Comparison of ENCODE assay signal across 9 mouse cellular contexts in genomic region chr4:134469985-134470384, GRCm38 (mm10). TPM values are rescaled to one million over a fixed set of nuclear protein-coding genes. Genes with fewer than 3 reads are reported as not detected.
DNase-seq lines count a peak whose midpoint lies in the region; ATAC-seq lines count a peak whose summit lies in the region.
"Had no signal": no experiment of that assay in that cellular context is flagged by ENCODE, and none has a peak within 500 bp of the region (broad histone marks: within the 10 kb centered on the region; RNA-seq: fewer than 3 reads in every experiment).

No protein-coding gene starts in this region.

- DNase-seq in lung, postnatal 36 days = no peak
- DNase-seq in cerebellum, adult 11 months = no peak
- no peak for DNase-seq in right cerebral cortex, adult 2 months (ENCODE audit: low spot score in 2 of 2)
- DNase-seq: lung, adult 2 months; right cerebral cortex, postnatal 25 days had no signal

- H3K4me1 ChIP-seq in lung, embryonic 16.5 days (replicated peaks; ENCODE audit: control insufficient read depth, insufficient read depth, low read length) = peaks cover 10% of the 10 kb centered on the region
- peaks cover 61% of the 10 kb centered on the region for H3K4me1 ChIP-seq in forebrain, embryonic 15.5 days
- peaks cover 43% of the 10 kb centered on the region for H3K4me1 ChIP-seq in liver, embryonic 12.5 days
- peaks cover 5% of the 10 kb centered on the region for H3K4me1 ChIP-seq in stomach, embryonic 16.5 days (ENCODE audit: control insufficient read depth, insufficient read depth, low read length)

- peak overlapping the region; percentile 78 for H3K4me2 ChIP-seq in lung, embryonic 16.5 days (ENCODE audit: low read depth, low read length)
- H3K4me2 ChIP-seq in forebrain, embryonic 15.5 days (replicated peaks) = peak overlapping the region; percentile 83
- peak overlapping the region; percentile 99 for H3K4me2 ChIP-seq in liver, embryonic 12.5 days
- H3K4me2 ChIP-seq in stomach, embryonic 16.5 days (ENCODE audit: low read depth, low read length) = peak overlapping the region; percentile 98

- H3K36me3 ChIP-seq in lung, embryonic 16.5 days (ENCODE audit: control insufficient read depth, insufficient read depth, low read length) = peaks cover 31% of the 10 kb centered on the region
- H3K36me3 ChIP-seq in forebrain, embryonic 15.5 days = peaks cover 38% of the 10 kb centered on the region
- H3K36me3 ChIP-seq in liver, embryonic 12.5 days = peaks cover 47% of the 10 kb centered on the region
- peaks cover 15% of the 10 kb centered on the region for H3K36me3 ChIP-seq in stomach, embryonic 16.5 days (ENCODE audit: control insufficient read depth, insufficient read depth, low read length)

- H3K27me3 ChIP-seq in lung, embryonic 16.5 days (ENCODE audit: control insufficient read depth, insufficient read depth, low read depth, low read length) = no peaks in the 10 kb centered on the region
- no peaks in the 10 kb centered on the region for H3K27me3 ChIP-seq in forebrain, embryonic 15.5 days
- H3K27me3 ChIP-seq in liver, embryonic 12.5 days (replicated peaks) = peaks cover 10% of the 10 kb centered on the region; the same call in 1 of the 2 replicates
- no peaks in the 10 kb centered on the region for H3K27me3 ChIP-seq in stomach, embryonic 16.5 days (ENCODE audit: control insufficient read depth, insufficient read depth, low read length)

- H3K27ac ChIP-seq in lung, embryonic 16.5 days (ENCODE audit: low read length) = no peak overlapping the region
- H3K27ac ChIP-seq in forebrain, embryonic 15.5 days (replicated peaks) = peak overlapping the region; percentile 100
- no peak overlapping the region for H3K27ac ChIP-seq in liver, embryonic 12.5 days
- H3K27ac ChIP-seq in stomach, embryonic 16.5 days (ENCODE audit: low read length) = no peak overlapping the region

- WGBS in lung, embryonic 16.5 days = 53% methylated on average over 3 of the region's 3 CpGs
- WGBS in forebrain, embryonic 15.5 days = 13% methylated on average over 3 of the region's 3 CpGs
- 75% methylated on average over 3 of the region's 3 CpGs for WGBS in liver, embryonic 12.5 days (ENCODE audit: insufficient replicate concordance)
- 54% methylated on average over 3 of the region's 3 CpGs for WGBS in stomach, embryonic 16.5 days

- H3K9me3 ChIP-seq in lung, embryonic 16.5 days (ENCODE audit: control insufficient read depth, low read length) = 0 out of 2 replicates have a peak, but pooled peaks cover 2% of the 10 kb centered on the region
- no peaks in the 10 kb centered on the region for H3K9me3 ChIP-seq in forebrain, embryonic 15.5 days
- no peaks in the 10 kb centered on the region for H3K9me3 ChIP-seq in liver, embryonic 12.5 days (replicated peaks)
- H3K9me3 ChIP-seq in stomach, embryonic 16.5 days (replicated peaks; ENCODE audit: control insufficient read depth, low read length) = no peaks in the 10 kb centered on the region

- peak overlapping the region; percentile 54; the same call in 1 of the 2 replicates for H3K9ac ChIP-seq in lung, embryonic 16.5 days (ENCODE audit: low read length)
- H3K9ac ChIP-seq in forebrain, embryonic 15.5 days (replicated peaks) = peak overlapping the region; percentile 100
- peak overlapping the region; percentile 98; the same call in 1 of the 2 replicates for H3K9ac ChIP-seq in liver, embryonic 12.5 days
- peak overlapping the region; percentile 48 for H3K9ac ChIP-seq in stomach, embryonic 16.5 days (ENCODE audit: low read length)

- peak overlapping the region; percentile 92 for H3K4me3 ChIP-seq in lung, embryonic 16.5 days (ENCODE audit: low read length)
- peak overlapping the region; percentile 99 for H3K4me3 ChIP-seq in forebrain, embryonic 15.5 days
- H3K4me3 ChIP-seq in liver, embryonic 12.5 days = peak overlapping the region; percentile 94
- peak overlapping the region; percentile 94 for H3K4me3 ChIP-seq in stomach, embryonic 16.5 days (replicated peaks; ENCODE audit: low read length)

- no peak for ATAC-seq in lung, embryonic 16.5 days (ENCODE audit: low read depth)
- ATAC-seq in forebrain, embryonic 15.5 days (replicated peaks) = no peak
- ATAC-seq in liver, embryonic 12.5 days = no peak
- ATAC-seq in stomach, embryonic 16.5 days (ENCODE audit: insufficient read depth, low FRiP score) = no peak

RNA-seq across cellular contexts. Expression of gene Stmn1, which starts 1.9 kb away (rescaled TPM):
- polyA plus RNA-seq in lung, embryonic 16.5 days (2015; fragmentation: Nextera tagmentation; extraction: Ambion mirVana) = 1,638 and 1,729 TPM in 2 replicates
- polyA plus RNA-seq in forebrain, embryonic 15.5 days (2015; fragmentation: Nextera tagmentation; extraction: Ambion mirVana) = 7,875 and 7,989 TPM in 2 replicates
- polyA plus RNA-seq in liver, embryonic 12.5 days (2016; fragmentation: Nextera tagmentation; extraction: Ambion mirVana) = 558 and 570 TPM in 2 replicates
- polyA plus RNA-seq in stomach, embryonic 16.5 days (2015; fragmentation: Nextera tagmentation; extraction: Ambion mirVana) = 1,080 and 1,153 TPM in 2 replicates

RNA-seq across cellular contexts. Expression of gene Paqr7, which starts 26.5 kb away (rescaled TPM):
- 6.9 and 8.7 TPM in 2 replicates for polyA plus RNA-seq in lung, embryonic 16.5 days (2015; fragmentation: Nextera tagmentation; extraction: Ambion mirVana)
- 10.8 and 12.3 TPM in 2 replicates for polyA plus RNA-seq in forebrain, embryonic 15.5 days (2015; fragmentation: Nextera tagmentation; extraction: Ambion mirVana)
- 6.5 and 7.2 TPM in 2 replicates for polyA plus RNA-seq in liver, embryonic 12.5 days (2016; fragmentation: Nextera tagmentation; extraction: Ambion mirVana)
- 11.7 and 12.0 TPM in 2 replicates for polyA plus RNA-seq in stomach, embryonic 16.5 days (2015; fragmentation: Nextera tagmentation; extraction: Ambion mirVana)

RNA-seq across cellular contexts. Expression of gene Aunip, which starts 40.8 kb away (rescaled TPM):
- 14.5 and 15.7 TPM in 2 replicates for polyA plus RNA-seq in lung, embryonic 16.5 days (2015; fragmentation: Nextera tagmentation; extraction: Ambion mirVana)
- 5.1 and 6.8 TPM in 2 replicates for polyA plus RNA-seq in forebrain, embryonic 15.5 days (2015; fragmentation: Nextera tagmentation; extraction: Ambion mirVana)
- polyA plus RNA-seq in liver, embryonic 12.5 days (2016; fragmentation: Nextera tagmentation; extraction: Ambion mirVana) = 26.9 and 27.6 TPM in 2 replicates
- 10.0 and 11.8 TPM in 2 replicates for polyA plus RNA-seq in stomach, embryonic 16.5 days (2015; fragmentation: Nextera tagmentation; extraction: Ambion mirVana)
- polyA plus RNA-seq: lung, adult 2 months had no signal

Comparison
In these comparisons a context has a peak if more than half of its experiments do, and no peak if none do; other contexts are left out.
1. H3K9ac ChIP-seq: peak in every context shown above with its lines; median percentile 100 in forebrain, embryonic 15.5 days; 98 in liver, embryonic 12.5 days; 54 in lung, embryonic 16.5 days; 48 in stomach, embryonic 16.5 days.